Mouse (Mus musculus): Measurements from ENCODE around the gene Gm40193.

- TF ChIP-seq POLR2A (IDR thresholded peaks at IDR 0.05; ENCODE audit: control insufficient read depth, low read depth, low read length) (no peak), CTCF (IDR thresholded peaks at IDR 0.05; ENCODE audit: control insufficient read depth, insufficient read depth, insufficient replicate concordance, low read depth, low read length) (no peak)
Measured at GRCm38 (mm10) chr11:70540928-70541327, 8.2 kb upstream of the Gm40193 start.
